Mouse (Mus musculus): ENCODE results near the gene Lhx4.

- TF ChIP-seq CTCF (IDR thresholded peaks at IDR 0.05; ENCODE audit: extremely low read depth, insufficient read length, insufficient replicate concordance, low read depth, low read length) (no peak), POLR2A (IDR thresholded peaks at IDR 0.05; ENCODE audit: low read depth, low read length) (no peak)
These were observed 61.9 kb downstream of the Lhx4 start for GRCm38 (mm10) chr1:155689558-155689957.
